Mouse (Mus musculus) 416B (cell line): Measurements from ENCODE around the gene Gm12216.

Experiments used
- DNase-seq: peaks from one replicate; pipeline ENCODE4 v3.0.0; 2011; ENCODE audit warnings: low read depth

Gene Gm12216

GRCm38 (mm10) chr11:53795813-53796212 lies 63.2 kb downstream of the Gm12216 start:
- DNase-seq = peak; percentile 59

GRCm38 (mm10) chr11:53794671-53795557 lies 64.1 kb downstream of the Gm12216 start:
- DNase-seq = peak; percentile 100

GRCm38 (mm10) chr11:53794015-53794414 lies 65.0 kb downstream of the Gm12216 start:
- DNase-seq = peak; percentile 77

- DNase-seq = peak; percentile 45
Observed at GRCm38 (mm10) chr11:53792986-53793385, 66.1 kb downstream of the Gm12216 start.

GRCm38 (mm10) chr11:53789277-53789676 lies 69.8 kb downstream of the Gm12216 start:
- no peak for DNase-seq

- DNase-seq = no peak
Observed at GRCm38 (mm10) chr11:53788196-53788595, 70.9 kb downstream of the Gm12216 start.

GRCm38 (mm10) chr11:53786058-53787031 lies 72.7 kb downstream of the Gm12216 start:
- peak; percentile 89 for DNase-seq

GRCm38 (mm10) chr11:53785311-53785936 lies 73.6 kb downstream of the Gm12216 start:
- peak; percentile 49 for DNase-seq

- no peak for DNase-seq
Observed at GRCm38 (mm10) chr11:53783288-53783687, 75.8 kb downstream of the Gm12216 start.

GRCm38 (mm10) chr11:53781964-53782363 lies 77.1 kb downstream of the Gm12216 start:
- no peak for DNase-seq

GRCm38 (mm10) chr11:53781201-53781775 lies 77.8 kb downstream of the Gm12216 start:
- no peak for DNase-seq

GRCm38 (mm10) chr11:53780262-53780661 lies 78.8 kb downstream of the Gm12216 start:
- no peak for DNase-seq

GRCm38 (mm10) chr11:53779808-53780207 lies 79.2 kb downstream of the Gm12216 start:
- DNase-seq = peak; percentile 71

- DNase-seq = no peak
Observed at GRCm38 (mm10) chr11:53778455-53778854, 80.6 kb downstream of the Gm12216 start.

- no peak for DNase-seq
Observed at GRCm38 (mm10) chr11:53777736-53778135, 81.3 kb downstream of the Gm12216 start.

- DNase-seq = peak; percentile 74
Observed at GRCm38 (mm10) chr11:53774659-53775255, 84.3 kb downstream of the Gm12216 start.

- no peak for DNase-seq
Observed at GRCm38 (mm10) chr11:53773641-53774360, 85.3 kb downstream of the Gm12216 start.

- no peak for DNase-seq
Observed at GRCm38 (mm10) chr11:53773087-53773486, 86.0 kb downstream of the Gm12216 start, which contains the start of gene Gm17334. Gene Gm17334, minus strand, starts transcription at chr11:53773187.

- no peak for DNase-seq
Observed at GRCm38 (mm10) chr11:53772536-53772935, 86.5 kb downstream of the Gm12216 start.

GRCm38 (mm10) chr11:53771001-53771744 lies 87.9 kb downstream of the Gm12216 start:
- peak; percentile 56 for DNase-seq
